8 mouse cellular contexts compared by ENCODE assay signal in the genomic region with DNA sequence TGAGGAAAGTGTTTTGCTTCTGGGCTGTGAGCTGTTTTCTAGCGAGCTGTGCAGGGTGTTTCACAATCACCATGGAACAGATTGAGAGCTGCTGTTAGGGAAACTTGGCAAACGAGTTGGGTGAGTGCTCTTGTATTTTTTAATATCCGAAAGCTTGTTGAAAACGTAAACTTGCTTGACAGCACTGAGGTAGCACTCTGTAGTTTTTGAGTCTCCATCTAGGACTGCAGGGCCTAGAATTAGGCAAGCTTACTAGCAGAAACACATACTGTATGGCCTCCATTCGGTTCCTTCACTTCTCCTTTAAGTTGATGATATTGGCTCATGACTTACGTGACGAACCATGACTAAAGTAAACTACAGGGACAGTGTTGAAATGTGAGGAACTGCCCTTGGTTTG. TPM values are rescaled to one million over a fixed set of nuclear protein-coding genes. Genes with fewer than 3 reads are reported as not detected.
DNase-seq lines count a peak whose midpoint lies in the region; ATAC-seq lines count a peak whose summit lies in the region.

No protein-coding gene starts in this region.

- H3K36me3 ChIP-seq in embryonic facial prominence, embryonic 13.5 days = peaks cover 6% of the 10 kb centered on the region; the same call in 1 of the 2 replicates

- intact Hi-C loops in left cerebral cortex, postnatal 14 days (cut with DNase I) = loop anchor here (5.0 kb wide), 1 partner anchor 33 kb away; no protein-coding TSS in a partner anchor
- intact Hi-C loops in left cerebral cortex, postnatal 10 days (cut with DNase I) = no loop called here

- no peak overlapping the region for H3K4me3 ChIP-seq in embryonic facial prominence, embryonic 13.5 days

- DNase-seq in left cerebral cortex, postnatal 14 days (ENCODE audit: low spot score in 2 of 2) = peak; percentile 8 to 12
- DNase-seq in left cerebral cortex, postnatal 10 days (ENCODE audit: extremely low spot score in 1 of 2, low spot score in 2 of 2) = no peak
- peak; percentile 36 for DNase-seq in layer of hippocampus, adult 11-12 months (ENCODE audit: low spot score)
- no peak for DNase-seq in cerebellum, postnatal 10 days
- no peak for DNase-seq in cerebellum, postnatal 4 days (ENCODE audit: low spot score in 2 of 2)
- no peak for DNase-seq in left cerebral cortex, adult 8-10 months (ENCODE audit: low spot score in 2 of 2)

- no peak overlapping the region for H3K9ac ChIP-seq in embryonic facial prominence, embryonic 13.5 days

- H3K4me2 ChIP-seq in embryonic facial prominence, embryonic 13.5 days = no peak overlapping the region

- 63% methylated on average over 7 of the region's 7 CpGs for WGBS in embryonic facial prominence, embryonic 13.5 days

- H3K27me3 ChIP-seq in embryonic facial prominence, embryonic 13.5 days = no peaks in the 10 kb centered on the region

- no peak for ATAC-seq in embryonic facial prominence, embryonic 13.5 days (ENCODE audit: insufficient number of reproducible peaks, insufficient read depth, low FRiP score, low TSS enrichment, low read depth)
- peak; percentile 96 for ATAC-seq in neutrophil, adult 5-6 weeks (ENCODE audit: extremely low read depth, insufficient number of reproducible peaks, low FRiP score, poor library complexity, severe bottlenecking)

- no peaks in the 10 kb centered on the region for H3K9me3 ChIP-seq in embryonic facial prominence, embryonic 13.5 days

- H3K4me1 ChIP-seq in embryonic facial prominence, embryonic 13.5 days = no peaks in the 10 kb centered on the region

- H3K27ac ChIP-seq in embryonic facial prominence, embryonic 13.5 days = peak overlapping the region; percentile 22

RNA-seq across cellular contexts. Expression of a gene that starts 38.1 kb away (rescaled TPM):
- total RNA-seq in left cerebral cortex, postnatal 14 days (2021) = 10 to 100 TPM; 77.5 to 80.1 TPM
- 10 to 100 TPM; 77.9 to 92.8 TPM for total RNA-seq in left cerebral cortex, postnatal 10 days (2021)
- 137 and 150 TPM in 2 replicates for polyA plus RNA-seq in embryonic facial prominence, embryonic 13.5 days (2015; fragmentation: Nextera tagmentation; extraction: Ambion mirVana)
- total RNA-seq in neutrophil, adult 5-6 weeks (2017) = 48.2 and 101 TPM in 2 replicates
- total RNA-seq in left cerebral cortex, adult 8-10 months (2022) = 10 to 100 TPM; 87.9 to 97.3 (median 91.3) TPM

Comparison
In these comparisons a context has a peak if more than half of its experiments do, and no peak if none do; other contexts are left out.
1. DNase-seq: peak in left cerebral cortex, postnatal 14 days (2 of 2) and layer of hippocampus, adult 11-12 months (single experiment); none in left cerebral cortex, postnatal 10 days (0 of 2), cerebellum, postnatal 10 days (0 of 2), cerebellum, postnatal 4 days (0 of 2) and left cerebral cortex, adult 8-10 months (0 of 2).